Mouse (Mus musculus): ENCODE results near the gene T.
"Not testable (repeated sequence)": the region's sequence is repeated elsewhere in the genome, so short reads cannot be mapped to it uniquely, and the experiment has no call there.

The T gene

DNA sequence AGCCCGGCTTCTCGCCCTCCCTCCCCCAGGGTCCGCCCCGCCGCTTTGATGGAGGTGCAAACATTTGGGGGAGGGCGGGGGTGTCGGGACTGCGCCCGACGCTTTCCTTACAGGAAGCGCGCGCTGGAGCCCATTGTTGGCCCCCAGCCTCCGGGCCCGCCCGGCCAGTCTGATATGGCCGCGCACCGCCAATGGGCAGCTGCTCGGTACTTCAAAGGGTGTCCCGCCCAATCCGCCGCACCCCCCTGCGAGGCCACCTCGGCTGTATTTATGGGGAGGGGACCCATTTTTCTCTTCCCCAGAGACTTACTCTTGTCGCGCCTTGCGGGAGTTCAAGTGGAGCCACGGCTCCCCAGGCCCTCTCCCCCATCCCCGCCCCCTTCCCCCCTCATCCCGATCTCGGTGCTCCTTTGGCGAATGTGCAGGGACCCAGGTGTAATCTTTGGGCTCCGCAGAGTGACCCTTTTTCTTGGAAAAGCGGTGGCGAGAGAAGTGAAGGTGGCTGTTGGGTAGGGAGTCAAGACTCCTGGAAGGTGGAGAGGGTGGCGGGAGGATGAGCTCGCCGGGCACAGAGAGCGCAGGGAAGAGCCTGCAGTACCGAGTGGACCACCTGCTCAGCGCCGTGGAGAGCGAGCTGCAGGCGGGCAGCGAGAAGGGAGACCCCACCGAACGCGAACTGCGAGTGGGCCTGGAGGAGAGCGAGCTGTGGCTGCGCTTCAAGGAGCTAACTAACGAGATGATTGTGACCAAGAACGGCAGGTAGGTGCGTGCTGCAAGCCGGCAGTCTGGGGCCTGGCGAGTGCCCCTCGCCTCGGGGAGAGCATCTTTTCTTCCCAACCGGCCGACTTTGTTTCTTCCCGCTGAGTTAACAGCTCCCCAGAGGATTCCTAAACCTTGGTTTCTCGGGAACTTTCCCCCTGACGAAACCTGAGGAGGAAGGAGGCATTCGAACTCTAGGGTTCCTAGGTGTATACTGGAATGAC is at the start of gene T:
Gene T (plus strand): TSS at position 446 of the 983 bp plus-strand sequence.
- no peak for DNase-seq

DNA sequence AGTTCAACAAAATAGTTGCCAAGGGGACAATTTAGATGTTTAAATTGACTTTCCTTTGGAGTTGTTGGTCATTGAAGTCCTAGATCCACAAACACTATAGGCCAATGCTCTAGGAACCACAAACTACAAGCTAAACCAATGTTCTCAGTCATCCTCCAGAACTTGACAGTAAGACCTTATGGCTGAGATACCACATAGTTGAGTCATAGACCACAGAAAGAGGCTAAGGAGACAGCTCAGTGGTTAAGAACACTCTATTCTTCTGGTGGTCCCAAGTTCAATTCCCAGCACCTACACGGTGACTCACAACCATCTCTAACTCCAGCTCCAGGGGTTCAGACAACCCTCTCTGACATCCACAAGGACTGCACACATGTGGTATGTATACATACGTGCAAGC is 48.8 kb upstream of the T start:
- no peak for DNase-seq

DNA sequence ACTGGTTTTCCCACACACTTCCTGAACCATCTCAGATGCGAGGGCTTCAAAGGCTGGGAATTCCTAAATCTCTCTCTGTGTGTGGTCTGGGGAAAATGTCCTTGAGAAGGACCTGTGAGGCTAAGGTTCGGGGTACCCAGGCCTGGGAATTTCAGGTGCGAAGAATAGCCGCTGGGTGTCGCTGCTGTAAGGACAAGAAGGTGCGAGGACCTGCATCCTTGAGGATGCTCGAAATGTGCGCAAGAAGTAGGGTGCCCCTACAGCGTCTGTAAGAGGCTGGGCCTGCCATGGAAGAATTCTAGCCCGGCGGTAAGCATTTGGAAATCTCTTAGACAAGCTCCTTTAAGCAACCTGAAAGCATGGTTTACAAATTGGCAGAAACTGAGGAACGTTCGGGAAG is 45.8 kb upstream of the T start:
- DNase-seq, result peak; percentile 17

DNA sequence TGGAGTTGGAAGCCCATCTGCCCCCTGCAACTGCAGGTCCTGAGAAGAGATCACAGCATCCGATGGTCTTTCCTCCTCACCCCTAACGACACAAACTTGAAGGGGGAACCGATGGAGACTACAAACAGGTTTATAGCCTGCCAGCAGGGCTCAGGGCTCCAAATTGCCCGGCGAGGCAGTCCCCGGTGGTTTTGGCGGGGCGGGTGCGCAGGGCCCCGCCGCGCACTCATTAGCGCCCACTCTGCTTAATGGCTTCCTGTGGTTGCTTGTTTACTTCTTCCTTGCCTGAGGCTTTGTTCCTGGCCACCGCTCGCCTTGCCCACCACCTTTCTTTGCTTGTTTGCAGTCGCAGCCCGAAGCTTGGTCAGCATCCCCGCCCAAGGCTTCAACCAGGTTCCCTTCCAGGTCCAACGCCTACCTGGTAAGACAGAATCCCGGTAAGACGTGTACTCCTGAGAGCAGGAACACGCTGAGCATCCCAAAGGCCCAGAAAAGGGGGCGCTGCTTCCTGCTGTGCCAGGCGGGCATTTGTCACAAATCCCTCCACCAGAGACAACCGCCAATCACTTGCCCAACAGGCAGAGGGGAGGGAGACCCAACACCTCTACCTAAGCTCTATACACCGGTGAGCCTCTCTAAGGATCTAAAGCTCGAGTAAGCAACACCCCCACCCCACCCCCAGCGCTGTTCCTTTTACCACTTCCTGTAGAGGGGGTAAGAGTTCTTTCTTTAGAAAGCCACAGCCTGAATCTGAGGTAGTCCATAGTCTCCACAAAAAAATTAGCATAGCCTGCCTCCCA is 45.0 kb upstream of the T start:
- DNase-seq, result no peak

DNA sequence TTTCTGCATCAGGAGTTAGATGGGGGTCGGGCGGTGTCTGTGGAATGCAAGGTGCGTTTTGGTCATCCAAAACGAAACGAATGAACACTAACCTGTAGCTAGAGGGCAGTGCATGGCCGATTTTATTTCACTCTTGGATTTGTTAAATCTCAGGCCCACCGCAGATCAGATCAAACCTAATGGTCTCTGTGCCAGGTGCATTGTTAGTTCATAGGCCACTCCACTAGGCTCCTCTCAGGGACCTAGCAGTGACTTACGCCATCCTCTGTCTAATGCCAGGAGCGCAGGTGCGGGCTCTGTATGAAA is 44.5 kb upstream of the T start:
- DNase-seq, result no peak

DNA sequence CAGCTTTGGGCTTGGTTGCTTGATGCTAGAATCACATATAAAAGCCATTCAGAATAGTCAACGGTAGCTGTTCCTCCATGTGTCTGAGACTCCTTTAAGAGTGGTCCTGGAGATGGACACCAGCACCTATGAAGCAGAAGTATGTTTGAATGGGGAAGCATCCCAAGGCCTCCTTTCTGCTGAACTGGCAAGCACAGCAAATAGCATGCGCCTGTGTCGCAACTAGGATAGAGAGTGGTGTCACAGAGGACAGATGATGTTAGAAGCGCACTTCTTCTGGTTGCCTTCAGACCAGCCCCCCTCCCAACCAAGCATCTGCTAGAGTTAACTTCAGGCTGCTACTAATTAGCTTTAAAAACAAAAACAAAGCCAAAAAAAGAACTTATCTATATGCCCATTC is 43.7 kb upstream of the T start:
- no peak for DNase-seq

DNA sequence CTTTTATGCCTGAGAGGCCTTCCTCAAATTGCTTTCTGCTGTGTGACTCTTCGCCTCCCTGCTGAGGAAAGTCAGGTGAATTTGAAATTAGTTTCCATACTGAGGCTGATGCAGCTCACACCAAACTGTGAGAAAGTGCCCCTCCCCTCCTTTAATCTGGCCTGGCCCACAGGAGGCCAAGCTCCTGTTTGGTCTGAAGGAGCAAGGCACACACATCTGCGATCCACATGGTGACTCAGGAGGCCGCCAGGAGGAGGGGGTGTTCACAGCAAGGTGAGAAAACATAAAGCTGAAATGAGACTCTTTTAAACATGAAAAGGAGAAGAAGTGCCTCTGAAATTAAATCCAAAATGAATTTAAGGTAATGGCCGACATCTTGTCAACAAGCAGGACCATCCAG is 37.9 kb upstream of the T start:
- no peak for DNase-seq

DNA sequence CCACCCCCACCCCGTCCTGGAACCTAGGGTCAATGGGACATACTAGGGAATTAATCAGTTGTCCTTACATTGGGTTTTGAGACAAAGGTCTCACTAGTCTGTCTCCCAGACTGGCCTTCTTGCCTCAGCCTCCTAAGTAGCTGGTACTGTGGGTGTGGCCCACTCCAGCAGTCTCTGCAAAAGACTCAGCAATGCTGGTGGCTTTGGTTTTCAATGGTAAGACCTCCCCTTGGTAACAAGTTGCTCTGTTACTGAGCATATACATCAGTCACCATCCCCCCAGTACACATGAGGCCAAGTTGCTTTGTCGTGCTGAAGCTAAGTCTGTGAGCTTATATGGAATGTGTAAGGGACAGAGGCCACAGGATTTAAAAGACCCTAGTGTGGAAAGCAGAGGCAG is 36.3 kb upstream of the T start:
- DNase-seq, result no peak

DNA sequence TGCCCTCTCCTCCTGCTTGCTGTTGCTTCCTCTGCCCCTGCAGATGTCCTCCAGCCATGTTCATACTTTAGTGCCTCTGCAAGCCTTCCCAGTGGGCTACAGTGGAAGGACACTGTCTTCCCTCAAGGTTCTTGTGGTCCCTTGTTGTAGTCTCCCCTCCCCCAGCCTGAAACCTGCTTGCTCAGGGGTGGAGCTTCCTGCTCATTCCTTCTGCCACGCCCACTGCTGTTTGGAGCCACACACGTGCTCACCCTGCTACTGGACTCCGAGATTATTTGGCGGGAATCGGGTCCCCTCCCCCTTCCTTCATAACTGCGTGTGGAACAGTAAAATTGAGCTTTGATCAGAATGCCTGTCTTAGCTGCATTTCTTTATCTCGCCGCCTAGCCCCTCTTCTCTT is 30.3 kb upstream of the T start:
- DNase-seq, result not testable (repeated sequence)

DNA sequence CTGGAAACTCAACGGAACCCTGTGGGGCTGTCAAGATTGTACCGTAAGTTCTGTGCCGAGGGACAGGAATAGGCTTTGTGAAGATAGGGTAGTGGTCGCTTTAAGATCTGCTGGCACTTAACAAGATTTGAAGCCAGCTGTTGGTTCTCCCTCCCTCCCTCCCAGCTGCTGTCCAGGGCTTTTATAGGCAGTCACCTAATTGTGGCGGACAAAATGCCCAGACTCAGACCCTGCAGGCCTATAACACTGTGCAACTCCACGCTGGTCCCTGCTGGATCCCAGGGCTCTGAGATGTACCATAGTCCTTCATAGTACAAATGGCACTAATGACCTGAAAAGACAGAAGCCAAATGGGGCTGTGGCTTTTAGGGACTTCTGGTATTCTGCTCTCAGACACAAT is 27.9 kb upstream of the T start:
- no peak for DNase-seq

DNA sequence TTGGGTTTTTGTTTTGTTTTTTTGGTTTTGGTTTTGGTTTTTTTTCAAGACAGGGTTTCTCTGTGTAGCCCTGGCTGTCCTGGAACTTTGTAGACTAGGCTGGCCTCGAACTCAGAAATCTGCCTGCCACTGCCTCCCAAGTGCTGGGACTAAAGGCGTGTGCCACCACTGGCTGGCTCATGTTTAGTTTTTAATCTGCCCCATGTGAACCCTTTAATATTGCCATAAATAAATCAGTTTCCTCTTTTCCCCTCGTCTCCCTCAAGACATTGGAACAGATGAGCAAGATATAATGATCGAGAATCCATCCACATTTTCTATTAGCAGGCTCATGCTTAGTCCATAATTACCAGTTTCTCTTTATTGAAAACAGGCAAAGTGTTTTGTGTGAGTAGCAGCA is 26.2 kb upstream of the T start:
- not testable (repeated sequence) for DNase-seq

DNA sequence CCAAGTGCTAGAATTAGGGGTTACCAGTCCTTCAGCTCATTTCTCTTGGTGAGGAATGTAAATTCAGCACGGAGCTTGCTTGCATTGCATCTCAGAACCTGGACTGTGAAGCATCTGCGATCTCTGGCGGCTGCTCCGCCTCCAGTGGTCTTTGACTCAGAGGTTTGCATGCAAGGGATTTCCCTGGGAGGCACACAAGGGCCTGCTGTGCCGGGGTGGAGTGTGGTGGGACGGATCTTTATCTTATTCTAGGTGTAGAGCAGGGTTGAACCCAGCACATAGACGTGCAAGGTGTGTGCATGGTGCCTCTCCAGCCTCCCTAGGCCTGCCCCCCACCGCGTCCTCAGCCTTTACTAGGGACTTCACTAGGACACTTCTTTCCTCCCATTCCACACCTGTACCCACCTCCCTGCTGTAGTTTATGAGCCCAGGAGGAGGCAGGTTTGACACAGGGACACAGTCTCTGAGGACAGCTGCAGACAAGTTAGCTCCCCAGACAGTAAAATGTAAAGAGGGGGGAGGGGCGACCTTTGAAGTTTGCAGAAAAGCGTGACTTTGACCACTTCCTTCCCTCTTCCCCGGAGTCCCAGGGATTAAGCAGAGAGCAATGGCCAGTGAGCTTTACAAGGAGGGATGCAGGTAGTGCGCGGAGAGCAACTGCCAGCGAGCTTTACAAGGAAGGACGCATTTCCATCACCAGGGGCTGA is 25.5 kb upstream of the T start:
- no peak for DNase-seq

DNA sequence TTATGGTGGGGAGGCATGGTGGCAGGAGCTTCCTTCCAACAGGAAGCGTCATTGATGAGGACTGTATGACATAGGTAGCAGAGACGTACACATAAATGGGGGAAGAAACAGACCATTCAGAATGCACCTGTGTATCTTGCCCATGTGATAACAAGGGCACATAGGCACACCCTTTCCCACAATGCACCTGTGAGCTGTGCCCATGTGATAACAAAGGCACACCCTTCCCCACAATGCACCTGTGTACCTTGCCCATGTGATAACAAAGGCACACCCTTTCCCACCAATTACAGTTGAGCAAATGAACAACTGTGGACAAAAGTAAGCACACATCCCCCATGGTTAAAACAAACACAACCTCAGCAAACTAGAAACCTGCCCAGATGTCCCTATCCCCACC is 23.9 kb upstream of the T start:
- no peak for DNase-seq

DNA sequence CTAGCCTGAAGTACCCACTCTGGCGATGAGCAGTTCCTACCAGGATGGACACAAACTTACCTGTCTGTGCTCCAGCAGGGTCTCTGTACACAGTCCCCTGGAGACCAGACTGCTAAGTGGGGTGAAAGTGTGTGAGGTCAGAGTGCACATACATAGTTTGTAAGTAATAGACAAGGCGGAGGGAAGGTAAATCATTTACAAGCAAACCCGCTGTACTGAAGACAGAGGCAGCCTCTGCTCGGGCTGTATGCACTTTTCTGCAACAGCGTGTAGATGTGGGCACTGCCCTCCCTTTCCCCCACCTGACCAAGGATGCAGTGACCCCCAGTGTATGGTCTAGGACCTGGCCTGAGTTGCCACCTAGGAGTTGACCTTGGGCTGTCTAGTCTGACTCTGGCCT is 20.6 kb upstream of the T start:
- DNase-seq, result peak; percentile 60

DNA sequence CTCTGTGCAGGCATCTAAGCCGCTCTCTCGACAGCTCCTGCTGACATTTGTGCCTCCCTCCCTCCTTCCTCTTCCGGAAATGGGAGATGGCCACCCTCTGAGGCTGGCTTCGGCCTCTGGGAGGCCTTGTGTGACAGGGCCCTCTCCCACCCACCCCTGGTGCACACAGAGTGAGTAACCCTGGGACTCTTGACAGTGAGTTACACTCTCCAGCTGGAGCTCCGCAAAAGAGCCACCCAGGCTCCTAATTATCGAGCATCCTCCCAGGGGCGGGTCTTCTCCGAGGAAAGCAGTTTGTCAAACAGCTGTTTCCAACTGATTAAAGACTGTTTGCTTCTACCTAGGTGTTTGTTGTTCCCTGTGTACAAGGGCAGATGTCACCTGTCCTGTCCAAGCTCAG is 18.7 kb upstream of the T start:
- no peak for DNase-seq

DNA sequence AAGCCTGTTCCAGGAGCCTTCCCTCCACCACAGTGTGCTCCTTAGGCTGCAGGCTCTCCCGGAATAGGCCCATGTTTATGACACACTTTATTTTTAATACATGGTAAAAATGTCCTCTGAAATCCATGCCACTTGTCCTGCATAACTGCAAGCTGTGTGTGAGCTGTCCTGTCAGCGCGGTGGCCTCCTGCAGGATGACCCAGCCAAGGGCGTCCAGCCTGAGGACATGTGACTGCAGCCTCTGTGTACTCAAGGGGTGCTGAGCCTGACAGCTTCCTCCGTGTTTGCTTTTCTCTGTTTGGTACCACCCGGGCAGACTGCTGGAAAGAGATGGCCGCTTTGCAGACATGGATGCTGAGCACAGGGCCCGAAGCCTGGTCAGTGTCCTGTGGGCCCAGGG is 17.4 kb upstream of the T start:
- DNase-seq, result no peak

DNA sequence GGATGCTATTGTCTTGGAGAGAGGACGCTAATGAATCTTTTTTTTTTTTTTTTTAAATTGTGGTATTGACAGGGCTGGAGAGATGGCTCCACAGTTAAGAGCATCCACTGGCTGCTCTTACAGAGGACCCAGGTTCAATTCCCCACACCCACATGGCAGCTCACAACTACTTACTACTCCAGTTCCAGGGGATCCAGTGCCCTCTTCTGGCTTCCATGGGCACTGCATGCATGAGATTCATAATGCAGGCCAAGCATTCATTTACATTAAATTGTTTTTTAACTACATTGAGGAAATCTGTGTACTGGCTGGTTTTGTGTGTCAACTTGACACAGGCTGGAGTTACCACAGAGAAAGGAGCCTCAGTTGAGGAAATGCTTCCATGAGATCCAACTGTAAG is 13.5 kb upstream of the T start:
- no peak for DNase-seq

DNA sequence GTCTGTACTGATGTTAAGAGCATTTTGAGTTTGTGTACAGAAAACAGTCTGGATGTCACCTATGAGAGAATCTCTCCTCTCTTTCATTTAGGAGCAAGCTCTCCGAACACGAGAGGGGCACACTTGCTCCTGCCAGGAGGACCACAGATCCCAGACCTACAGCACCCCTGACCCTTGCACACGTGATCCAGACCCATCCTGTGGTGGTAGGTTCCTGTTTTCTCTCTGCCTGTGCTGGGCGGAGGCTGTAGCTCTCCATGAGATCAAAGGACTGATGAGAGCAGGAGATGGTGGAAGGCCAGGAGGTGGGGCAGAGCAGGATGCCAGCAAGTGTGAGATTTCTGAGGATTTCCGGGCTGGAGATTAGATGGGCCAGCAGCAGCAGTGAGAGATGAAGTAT is 12.7 kb upstream of the T start:
- no peak for DNase-seq

DNA sequence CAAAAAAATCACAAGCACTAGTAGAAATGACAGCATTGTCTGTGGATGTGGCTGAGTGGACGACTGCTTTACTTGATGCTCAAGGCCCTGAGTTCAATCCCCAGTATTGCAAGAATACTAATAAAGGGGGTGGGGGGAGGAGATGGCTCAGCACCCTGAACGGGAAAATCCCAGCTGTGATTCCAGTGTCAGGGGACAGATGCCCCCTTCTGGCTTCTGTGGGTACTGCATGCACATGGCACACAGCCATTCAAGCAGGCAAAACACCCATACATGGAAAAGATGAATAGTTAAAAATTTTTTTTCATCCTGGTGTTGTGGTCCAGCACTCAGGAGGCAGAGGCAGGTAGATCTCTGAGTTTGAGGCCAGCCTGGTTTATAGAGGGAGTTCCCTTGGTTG is 10.9 kb upstream of the T start:
- no peak for DNase-seq

DNA sequence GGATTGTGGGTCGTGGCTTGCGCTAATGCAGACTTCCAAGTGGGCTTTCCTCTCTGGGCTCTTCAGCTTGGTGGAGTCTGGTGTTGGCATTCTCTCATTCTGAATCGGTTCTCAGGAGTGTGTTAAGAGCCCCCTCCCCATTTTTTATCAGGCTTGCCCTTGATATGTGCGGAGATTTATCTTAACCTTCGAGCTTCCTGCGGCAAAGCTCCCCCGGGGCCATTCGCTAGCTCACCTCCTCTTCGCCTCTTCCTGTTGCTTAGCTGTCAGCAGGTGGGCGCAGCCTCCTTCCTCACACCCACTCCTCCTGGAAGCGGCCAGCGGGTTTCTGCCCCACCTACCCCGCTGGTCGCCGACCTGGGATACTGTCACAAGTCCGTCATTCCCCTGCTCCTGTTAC is 4.8 kb upstream of the T start:
- no peak for DNase-seq

DNA sequence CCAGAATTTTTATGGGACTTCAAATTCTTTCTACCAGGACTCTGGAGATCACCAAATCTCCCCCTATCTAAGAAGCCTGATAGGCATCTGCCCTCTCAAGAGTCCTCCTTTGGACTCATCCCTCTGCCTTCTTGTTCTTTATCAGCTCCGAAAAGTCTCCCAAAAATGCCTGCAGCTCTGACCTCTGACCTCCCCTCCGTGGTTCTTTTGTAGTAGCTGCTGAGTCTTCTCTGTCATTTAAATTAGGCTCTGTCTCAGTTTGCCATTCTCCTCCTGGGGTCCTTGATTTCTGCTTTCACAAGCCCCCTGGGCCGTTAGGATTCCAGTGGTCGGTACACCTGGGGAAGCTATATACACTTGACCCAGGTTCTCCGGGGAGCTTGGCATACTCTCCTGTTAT is 4.3 kb upstream of the T start:
- no peak for DNase-seq

DNA sequence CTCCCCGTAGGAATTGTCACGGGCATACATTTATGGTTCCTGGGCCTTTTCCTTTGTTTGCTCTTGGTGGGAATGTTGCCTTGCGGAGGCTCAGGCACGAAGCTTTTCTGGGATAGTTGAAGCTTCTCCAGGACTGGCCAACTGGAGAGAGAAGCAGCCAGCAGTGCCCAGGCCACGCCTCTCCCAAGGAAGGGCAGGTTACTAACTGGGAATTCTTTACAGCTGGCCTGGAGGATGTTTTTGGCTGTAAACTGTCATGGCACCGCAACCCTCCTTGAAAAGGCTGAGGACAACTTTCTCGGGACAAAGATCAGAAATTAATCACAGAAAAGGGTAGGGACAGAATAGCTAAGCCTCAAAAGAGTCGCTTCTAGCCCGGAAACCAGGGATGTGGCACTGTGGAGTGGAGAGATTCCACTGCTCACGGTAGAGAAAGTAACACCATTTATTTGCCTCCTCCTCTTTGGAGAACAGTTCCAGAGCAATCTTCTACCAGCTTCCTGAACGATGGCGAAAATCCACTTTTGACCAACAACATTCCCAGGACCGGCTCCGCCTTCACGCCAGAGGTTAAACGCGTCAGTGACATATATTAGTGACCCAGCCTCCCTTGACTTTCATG is 1.9 kb upstream of the T start:
- no peak for DNase-seq

Measured in kidney, adult 11 months (tissue).